Mouse (Mus musculus): ENCODE measurements around the gene Rin2. TPM values are rescaled to one million over a fixed set of nuclear protein-coding genes. Genes with fewer than 3 reads are reported as not detected.

Gene Rin2
- total and polyA plus RNA-seq, 3 experiments, result 0.05 to 0.10 (median 0.08) TPM

- Histone ChIP-seq H3K4me3 (replicated peaks in 1 of 3; ENCODE audit: low read depth in 2 of 3, low read length in 2 of 3, poor library complexity in 1 of 3) (no peak overlapping the region), H3K4me1 (ENCODE audit: control insufficient read depth in 1 of 2, insufficient read depth in 2 of 2) (no peaks in the 10 kb centered on the region), H3K36me3 (replicated peaks in 1 of 2; ENCODE audit: control insufficient read depth in 1 of 2, insufficient read depth in 1 of 2, low read length in 1 of 2) (no peaks in the 10 kb centered on the region), H3K79me2 (replicated peaks; ENCODE audit: control insufficient read depth, extremely low read depth, insufficient read depth, poor library complexity, severe bottlenecking) (no peaks in the 10 kb centered on the region), H3K9ac (ENCODE audit: insufficient read depth, low read depth) (no peak overlapping the region), H3K9me3 (replicated peaks; ENCODE audit: low read length) (no peaks in the 10 kb centered on the region), H3K4me2 (ENCODE audit: insufficient read depth, low read depth, poor library complexity, severe bottlenecking) (no peak overlapping the region), H3K27me3 (replicated peaks) (no peaks in the 10 kb centered on the region), H3K27ac (ENCODE audit: insufficient read depth, low read depth) (no peak overlapping the region)
- no peak for TF ChIP-seq ETS1 (conservative IDR thresholded peaks at IDR 0.05; ENCODE audit: low read depth, low read length)
- TF ChIP-seq MAZ (IDR thresholded peaks at IDR 0.05; ENCODE audit: low read depth, low read length), result no peak
- TF ChIP-seq CHD2 (IDR thresholded peaks at IDR 0.05; ENCODE audit: low read length), result no peak
- TF ChIP-seq POLR2A (IDR thresholded peaks at IDR 0.05; ENCODE audit: low read depth, low read length), result no peak
- TF ChIP-seq SMC3 (IDR thresholded peaks at IDR 0.05; ENCODE audit: low read depth, low read length), result no peak
- no peak for TF ChIP-seq IRF4 (IDR thresholded peaks at IDR 0.05; ENCODE audit: low read depth, low read length)
- TF ChIP-seq SIN3A (IDR thresholded peaks at IDR 0.05; ENCODE audit: low read length), result no peak
- TF ChIP-seq GABPA (IDR thresholded peaks at IDR 0.05; ENCODE audit: insufficient replicate concordance, low read depth, low read length), result no peak
- TF ChIP-seq HCFC1 (IDR thresholded peaks at IDR 0.05; ENCODE audit: low read depth, low read length), result no peak
- no peak for TF ChIP-seq TBP (conservative IDR thresholded peaks at IDR 0.05; ENCODE audit: low read depth, low read length)
- no peak for TF ChIP-seq NRF1 (IDR thresholded peaks at IDR 0.05; ENCODE audit: low read depth, low read length)
- no peak for TF ChIP-seq NELFE (IDR thresholded peaks at IDR 0.05; ENCODE audit: low read depth, low read length)
- TF ChIP-seq ZNF384 (IDR thresholded peaks at IDR 0.05; ENCODE audit: low read depth, low read length), result no peak
- TF ChIP-seq RCOR1 (conservative IDR thresholded peaks at IDR 0.05; ENCODE audit: low read depth, low read length), result no peak
- no peak for TF ChIP-seq KAT2A (IDR thresholded peaks at IDR 0.05; ENCODE audit: insufficient replicate concordance, low read length)
- no peak for TF ChIP-seq TCF12 (IDR thresholded peaks at IDR 0.05; ENCODE audit: low read depth, low read length)
- TF ChIP-seq BHLHE40 (IDR thresholded peaks at IDR 0.05; ENCODE audit: low read depth, low read length), result no peak
- TF ChIP-seq CHD1 (IDR thresholded peaks at IDR 0.05; ENCODE audit: low read depth, low read length), result no peak
- no peak for TF ChIP-seq ZC3H11A (IDR thresholded peaks at IDR 0.05; ENCODE audit: low read depth, low read length)
- dilution Hi-C loops (cut with MboI; ENCODE audit: extremely low pct_ligation_motif_present, extremely low pct_unique_long_range_greater_than_20kb, low sequenced_read_pairs) (no loop called here), in situ Hi-C loops (cut with MboI; ENCODE audit: low pct_ligation_motif_present, low pct_unique_long_range_greater_than_20kb, low sequenced_read_pairs) (no loop called here)
- no peak for DNase-seq (ENCODE audit: extremely low read depth)
These were observed 95.9 kb downstream of the Rin2 start for GRCm38 (mm10) chr2:145770730-145771536.

DNA sequence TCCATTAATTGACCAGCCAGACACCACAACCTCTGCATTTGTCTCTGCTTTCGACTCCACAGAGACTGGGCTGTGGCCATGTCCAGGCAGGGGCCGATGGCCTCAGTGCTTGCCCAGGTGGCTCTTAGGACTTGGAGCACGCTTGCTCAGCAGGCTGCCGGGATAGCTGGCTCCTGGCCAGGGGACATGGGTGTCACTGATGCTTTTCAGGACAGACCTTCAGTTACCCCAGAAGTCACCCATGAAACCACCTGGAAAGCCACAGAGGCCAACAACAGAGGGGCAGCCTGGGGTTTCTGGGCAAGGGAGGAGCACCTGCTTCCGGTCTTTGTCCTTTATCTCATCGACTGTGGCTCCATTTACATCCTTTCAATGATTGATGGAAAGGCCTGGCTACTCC, 108.2 kb downstream of the Rin2 start:
- Histone ChIP-seq H3K4me3 (replicated peaks in 1 of 3; ENCODE audit: low read depth in 2 of 3, low read length in 2 of 3, poor library complexity in 1 of 3) (no peak overlapping the region), H3K36me3 (replicated peaks in 1 of 2; ENCODE audit: control insufficient read depth in 1 of 2, insufficient read depth in 1 of 2, low read length in 1 of 2) (no peaks in the 10 kb centered on the region), H3K27ac (ENCODE audit: insufficient read depth, low read depth) (no peak overlapping the region), H3K79me2 (replicated peaks; ENCODE audit: control insufficient read depth, extremely low read depth, insufficient read depth, poor library complexity, severe bottlenecking) (no peaks in the 10 kb centered on the region), H3K4me1 (ENCODE audit: control insufficient read depth in 1 of 2, insufficient read depth in 2 of 2) (peaks cover under 1 to 28% of the 10 kb centered on the region in 2 experiments; a peak in 2 of 4 replicates), H3K27me3 (replicated peaks) (no peaks in the 10 kb centered on the region), H3K9ac (ENCODE audit: insufficient read depth, low read depth) (no peak overlapping the region), H3K4me2 (ENCODE audit: insufficient read depth, low read depth, poor library complexity, severe bottlenecking) (peak overlapping the region; percentile 12; the same call in 1 of the 2 replicates), H3K9me3 (replicated peaks; ENCODE audit: low read length) (peaks cover 4% of the 10 kb centered on the region)
- dilution Hi-C loops (cut with MboI; ENCODE audit: extremely low pct_ligation_motif_present, extremely low pct_unique_long_range_greater_than_20kb, low sequenced_read_pairs), result no loop called here
- in situ Hi-C loops (cut with MboI; ENCODE audit: low pct_ligation_motif_present, low pct_unique_long_range_greater_than_20kb, low sequenced_read_pairs), result no loop called here
- no peak for DNase-seq (ENCODE audit: extremely low read depth)
- TF ChIP-seq MAZ (IDR thresholded peaks at IDR 0.05; ENCODE audit: low read depth, low read length) (no peak), CHD1 (IDR thresholded peaks at IDR 0.05; ENCODE audit: low read depth, low read length) (no peak), SIN3A (IDR thresholded peaks at IDR 0.05; ENCODE audit: low read length) (no peak), USF2 (conservative IDR thresholded peaks at IDR 0.05; ENCODE audit: low read depth, low read length) (no peak), MEF2A (IDR thresholded peaks at IDR 0.05; ENCODE audit: borderline replicate concordance, low read depth, low read length) (no peak), ZKSCAN1 (IDR thresholded peaks at IDR 0.05; ENCODE audit: borderline replicate concordance, low read depth, low read length) (no peak), PAX5 (IDR thresholded peaks at IDR 0.05; ENCODE audit: low read length) (no peak), UBTF (IDR thresholded peaks at IDR 0.05; ENCODE audit: low read depth, low read length) (no peak), MXI1 (IDR thresholded peaks at IDR 0.05; ENCODE audit: low read depth, low read length) (no peak), JUND (conservative IDR thresholded peaks at IDR 0.05; ENCODE audit: low read depth, low read length) (no peak), MAFK (IDR thresholded peaks at IDR 0.05; ENCODE audit: insufficient replicate concordance, low read length) (no peak), SMC3 (IDR thresholded peaks at IDR 0.05; ENCODE audit: low read depth, low read length) (no peak)
